Mouse (Mus musculus): ENCODE results near the gene Dusp3. TPM values are rescaled to one million over a fixed set of nuclear protein-coding genes. Genes with fewer than 3 reads are reported as not detected.

Gene Dusp3
- polyA plus RNA-seq, 1 experiment from 2014 or later = 78.2 TPM

GRCm38 (mm10) chr11:101984054-101985025 lies 2.5 kb downstream of the Dusp3 start, which contains the start of gene Cfap97d1:
Gene Cfap97d1, plus strand, starts transcription at chr11:101984279.
- H3K27me3 ChIP-seq (replicated peaks; ENCODE audit: insufficient read depth, low read length) = 0 out of 2 replicates have a peak, but pooled peaks cover 4% of the 10 kb centered on the region
- peaks cover 7% of the 10 kb centered on the region; the same call in 1 of the 2 replicates for H3K36me3 ChIP-seq (ENCODE audit: insufficient read depth, low read length)
- H3K4me2 ChIP-seq (replicated peaks; ENCODE audit: low read depth, low read length) = peak within 1 kb of the TSS; percentile 96
- H3K27ac ChIP-seq (ENCODE audit: low read length) = peak within 1 kb of the TSS; percentile 95
- peak; percentile 94 for ATAC-seq
- peak within 1 kb of the TSS; percentile 69 for H3K9ac ChIP-seq (replicated peaks; ENCODE audit: low read depth)
- DNase-seq (ENCODE audit: low spot score) = peak; percentile 98
- WGBS = 1% methylated on average over 67 of the region's 71 CpGs
- TF ChIP-seq EP300 (IDR thresholded peaks at IDR 0.05) = peak; percentile 99
- TF ChIP-seq CTCF (IDR thresholded peaks at IDR 0.05) = no peak
- H3K4me3 ChIP-seq (ENCODE audit: low read depth, low read length) = peak within 1 kb of the TSS; percentile 62
- no peaks in the 10 kb centered on the region for H3K4me1 ChIP-seq (ENCODE audit: insufficient read depth, low read depth, low read length)
- H3K9me3 ChIP-seq (ENCODE audit: low read length) = no peaks in the 10 kb centered on the region

GRCm38 (mm10) chr11:101983431-101983921 lies 3.3 kb downstream of the Dusp3 start:
- H3K36me3 ChIP-seq (ENCODE audit: insufficient read depth, low read length) = peaks cover 7% of the 10 kb centered on the region; the same call in 1 of the 2 replicates
- H3K27ac ChIP-seq (ENCODE audit: low read length) = peak overlapping the region; percentile 82
- WGBS = 54% methylated on average over 10 of the region's 10 CpGs

GRCm38 (mm10) chr11:101982981-101983411 lies 3.8 kb downstream of the Dusp3 start:
- DNase-seq (ENCODE audit: low spot score) = no peak
- Histone ChIP-seq H3K9me3 (ENCODE audit: low read length) (no peaks in the 10 kb centered on the region), H3K9ac (replicated peaks; ENCODE audit: low read depth) (no peak overlapping the region), H3K4me1 (ENCODE audit: insufficient read depth, low read depth, low read length) (no peaks in the 10 kb centered on the region), H3K27ac (ENCODE audit: low read length) (peak overlapping the region; percentile 82), H3K4me3 (ENCODE audit: low read depth, low read length) (peak overlapping the region; percentile 62; the same call in 1 of the 2 replicates), H3K4me2 (replicated peaks; ENCODE audit: low read depth, low read length) (peak overlapping the region; percentile 96), H3K27me3 (replicated peaks; ENCODE audit: insufficient read depth, low read length) (0 out of 2 replicates have a peak, but pooled peaks cover 4% of the 10 kb centered on the region), H3K36me3 (ENCODE audit: insufficient read depth, low read length) (peaks cover 7% of the 10 kb centered on the region)
- ATAC-seq = no peak
- WGBS = 58% methylated on average over 6 of the region's 6 CpGs
- TF ChIP-seq CTCF (IDR thresholded peaks at IDR 0.05) (peak; percentile 19), EP300 (IDR thresholded peaks at IDR 0.05) (no peak)

More at GRCm38 (mm10) chr11:101983431-101983921, 3.3 kb downstream of the Dusp3 start:
- 0 out of 2 replicates have a peak, but pooled peaks cover 4% of the 10 kb centered on the region for H3K27me3 ChIP-seq (replicated peaks; ENCODE audit: insufficient read depth, low read length)
- no peaks in the 10 kb centered on the region for H3K4me1 ChIP-seq (ENCODE audit: insufficient read depth, low read depth, low read length)
- TF ChIP-seq EP300 (IDR thresholded peaks at IDR 0.05) (no peak), CTCF (IDR thresholded peaks at IDR 0.05) (no peak)
- H3K4me3 ChIP-seq (ENCODE audit: low read depth, low read length) = peak overlapping the region; percentile 62
- ATAC-seq (no peak), DNase-seq (ENCODE audit: low spot score) (no peak)
- no peaks in the 10 kb centered on the region for H3K9me3 ChIP-seq (ENCODE audit: low read length)
- peak overlapping the region; percentile 96 for H3K4me2 ChIP-seq (replicated peaks; ENCODE audit: low read depth, low read length)
- H3K9ac ChIP-seq (replicated peaks; ENCODE audit: low read depth) = no peak overlapping the region

DNA sequence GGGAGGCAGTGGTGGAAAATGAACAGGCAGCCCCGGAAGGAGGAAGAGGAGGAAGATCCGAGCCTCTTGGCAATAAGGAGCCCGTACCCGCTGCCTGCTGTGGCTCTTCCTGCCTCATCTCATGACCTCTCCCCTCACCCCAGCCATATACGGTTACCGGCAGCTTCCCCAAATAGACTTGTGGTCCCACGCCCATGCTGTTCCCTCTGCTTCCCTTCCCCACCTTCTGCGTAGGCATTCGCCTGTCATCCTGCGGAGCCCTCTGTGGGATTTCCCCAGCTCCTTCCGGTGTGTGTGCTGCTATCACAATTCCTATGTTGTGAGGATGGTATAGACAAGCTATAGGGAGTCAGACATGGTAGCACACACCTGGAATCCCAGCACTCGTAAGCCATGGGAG lies 5.0 kb downstream of the Dusp3 start:
- H3K36me3 ChIP-seq (ENCODE audit: insufficient read depth, low read length) = peaks cover 7% of the 10 kb centered on the region
- ATAC-seq = peak; percentile 11; the same call in 1 of the 2 replicates
- no peaks in the 10 kb centered on the region for H3K4me1 ChIP-seq (ENCODE audit: insufficient read depth, low read depth, low read length)
- 0 out of 2 replicates have a peak, but pooled peaks cover 4% of the 10 kb centered on the region for H3K27me3 ChIP-seq (replicated peaks; ENCODE audit: insufficient read depth, low read length)
- peak overlapping the region; percentile 96; the same call in 1 of the 2 replicates for H3K4me2 ChIP-seq (replicated peaks; ENCODE audit: low read depth, low read length)
- no peak for TF ChIP-seq CTCF (IDR thresholded peaks at IDR 0.05)
- TF ChIP-seq EP300 (IDR thresholded peaks at IDR 0.05) = peak; percentile 69
- H3K27ac ChIP-seq (ENCODE audit: low read length) = peak overlapping the region; percentile 82; the same call in 1 of the 2 replicates
- peak; percentile 74 for DNase-seq (ENCODE audit: low spot score)
- no peak overlapping the region for H3K9ac ChIP-seq (replicated peaks; ENCODE audit: low read depth)
- H3K9me3 ChIP-seq (ENCODE audit: low read length) = no peaks in the 10 kb centered on the region
- 66% methylated on average over 12 of the region's 12 CpGs for WGBS
- H3K4me3 ChIP-seq (ENCODE audit: low read depth, low read length) = no peak overlapping the region

DNA sequence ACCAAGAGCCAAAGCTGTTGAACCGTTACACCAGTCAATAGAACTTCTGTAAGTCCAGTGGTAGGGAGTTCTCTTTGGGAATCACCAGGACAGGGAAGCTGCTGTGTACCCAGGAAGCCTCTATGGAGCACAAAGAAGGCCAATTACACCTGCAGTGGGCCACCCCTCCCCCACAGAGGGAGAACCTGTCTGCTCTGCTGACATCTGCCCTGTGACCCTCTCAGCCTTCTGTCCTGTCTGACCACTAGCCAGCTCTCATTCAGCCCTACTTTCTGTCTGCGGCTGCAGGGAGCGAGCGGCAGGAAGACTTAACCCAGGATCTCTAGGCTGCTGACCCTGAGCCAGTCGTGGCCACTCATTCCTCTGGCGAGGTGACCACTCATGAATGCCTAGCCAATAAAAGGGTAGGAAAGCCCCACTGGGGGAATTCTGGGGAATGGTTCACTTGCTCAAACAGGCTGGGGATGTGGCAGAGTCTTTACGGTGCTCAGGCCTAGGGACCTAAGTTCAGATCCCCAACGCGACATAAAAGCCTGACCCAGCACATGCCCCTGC lies 6.1 kb downstream of the Dusp3 start:
- no peaks in the 10 kb centered on the region for H3K4me1 ChIP-seq (ENCODE audit: insufficient read depth, low read depth, low read length)
- TF ChIP-seq CTCF (IDR thresholded peaks at IDR 0.05) (no peak), EP300 (IDR thresholded peaks at IDR 0.05) (no peak)
- no peak overlapping the region for H3K9ac ChIP-seq (replicated peaks; ENCODE audit: low read depth)
- no peak overlapping the region for H3K4me3 ChIP-seq (ENCODE audit: low read depth, low read length)
- WGBS = 76% methylated on average over 9 of the region's 9 CpGs
- H3K9me3 ChIP-seq (ENCODE audit: low read length) = no peaks in the 10 kb centered on the region
- H3K27ac ChIP-seq (ENCODE audit: low read length) = no peak overlapping the region
- peaks cover 10% of the 10 kb centered on the region for H3K36me3 ChIP-seq (ENCODE audit: insufficient read depth, low read length)
- no peak for DNase-seq (ENCODE audit: low spot score)
- H3K4me2 ChIP-seq (replicated peaks; ENCODE audit: low read depth, low read length) = no peak overlapping the region
- H3K27me3 ChIP-seq (replicated peaks; ENCODE audit: insufficient read depth, low read length) = no peaks in the 10 kb centered on the region
- ATAC-seq = no peak

GRCm38 (mm10) chr11:101979140-101979539 lies 7.7 kb downstream of the Dusp3 start:
- Histone ChIP-seq H3K9ac (replicated peaks; ENCODE audit: low read depth) (no peak overlapping the region), H3K27ac (ENCODE audit: low read length) (no peak overlapping the region), H3K36me3 (ENCODE audit: insufficient read depth, low read length) (peaks cover 14% of the 10 kb centered on the region), H3K4me3 (ENCODE audit: low read depth, low read length) (no peak overlapping the region), H3K27me3 (replicated peaks; ENCODE audit: insufficient read depth, low read length) (no peaks in the 10 kb centered on the region), H3K4me2 (replicated peaks; ENCODE audit: low read depth, low read length) (no peak overlapping the region), H3K9me3 (ENCODE audit: low read length) (no peaks in the 10 kb centered on the region), H3K4me1 (ENCODE audit: insufficient read depth, low read depth, low read length) (no peaks in the 10 kb centered on the region)
- WGBS = 91% methylated on average over 5 of the region's 5 CpGs
- TF ChIP-seq EP300 (IDR thresholded peaks at IDR 0.05) (no peak), CTCF (IDR thresholded peaks at IDR 0.05) (no peak)
- ATAC-seq (no peak), DNase-seq (ENCODE audit: low spot score) (no peak)
